Mouse (Mus musculus): ENCODE measurements around the gene Nipa1. TPM values are rescaled to one million over a fixed set of nuclear protein-coding genes. Genes with fewer than 3 reads are reported as not detected.

The Nipa1 gene
- polyA plus RNA-seq, 1 experiment: 12.2 TPM

DNA sequence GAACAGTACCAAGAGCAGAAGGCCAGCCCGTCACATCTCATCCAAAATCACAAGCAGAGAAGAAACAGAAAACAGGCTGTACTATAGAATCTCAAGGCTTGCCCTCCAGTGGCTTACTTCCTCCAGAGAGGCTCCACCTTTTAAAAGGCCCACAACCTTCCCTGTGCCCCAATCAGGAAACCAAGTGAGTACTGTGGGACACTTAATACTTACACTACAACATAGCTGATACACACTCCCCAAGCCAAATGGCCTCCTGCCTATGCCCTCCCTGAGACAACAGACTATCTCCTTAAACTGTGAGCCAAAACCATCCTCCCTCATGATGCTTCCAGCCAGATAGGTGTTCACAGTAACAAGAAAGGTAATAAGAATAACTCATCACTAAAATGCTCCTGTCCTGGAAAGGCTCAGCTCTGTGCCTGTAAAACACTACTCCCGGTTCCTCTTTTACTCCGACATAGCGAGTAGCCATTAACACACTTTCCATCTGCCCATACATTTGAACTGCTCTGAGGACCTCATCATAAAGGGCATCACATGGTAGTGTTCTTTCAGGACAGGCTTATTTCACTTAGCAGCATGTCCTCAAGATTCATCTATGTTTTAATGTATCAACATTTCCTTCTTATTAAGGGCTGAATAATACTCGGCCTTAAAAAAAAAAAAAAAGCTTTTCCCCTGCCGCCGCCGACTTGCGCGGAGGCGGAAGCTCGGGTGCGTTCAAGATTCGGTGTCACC is 6.3 kb downstream of the Nipa1 start:
- Histone ChIP-seq H3K27ac (ENCODE audit: insufficient read depth, low read length) (no peak overlapping the region), H3K4me3 (ENCODE audit: insufficient read depth, low read length) (no peak overlapping the region), H3K4me1 (ENCODE audit: control insufficient read depth, insufficient read depth, low read length) (no peaks in the 10 kb centered on the region)
- TF ChIP-seq POLR2A (IDR thresholded peaks at IDR 0.05; ENCODE audit: low read depth, low read length) (no peak), CTCF (IDR thresholded peaks at IDR 0.05; ENCODE audit: borderline replicate concordance, insufficient read depth, low read length) (no peak)

DNA sequence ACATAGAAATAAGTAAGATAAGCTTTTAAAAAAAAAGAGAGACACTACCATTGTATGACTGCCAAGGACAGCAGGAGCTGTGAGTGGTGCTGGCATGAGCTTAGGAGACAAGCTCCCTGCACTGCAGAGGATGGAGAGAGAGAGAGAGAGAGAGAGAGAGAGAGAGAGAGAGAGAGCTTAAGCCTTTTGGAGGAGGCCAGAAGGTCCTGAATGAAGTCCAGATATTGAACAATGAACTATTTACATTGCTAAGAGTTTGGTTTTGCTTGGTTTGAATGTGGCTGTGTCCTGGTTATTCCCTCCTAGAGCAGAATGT is 8.8 kb downstream of the Nipa1 start:
- Histone ChIP-seq H3K4me1 (ENCODE audit: control insufficient read depth, insufficient read depth, low read length) (no peaks in the 10 kb centered on the region), H3K4me3 (ENCODE audit: insufficient read depth, low read length) (no peak overlapping the region), H3K27ac (ENCODE audit: insufficient read depth, low read length) (no peak overlapping the region)
- TF ChIP-seq POLR2A (IDR thresholded peaks at IDR 0.05; ENCODE audit: low read depth, low read length) (no peak), CTCF (IDR thresholded peaks at IDR 0.05; ENCODE audit: borderline replicate concordance, insufficient read depth, low read length) (no peak)

DNA sequence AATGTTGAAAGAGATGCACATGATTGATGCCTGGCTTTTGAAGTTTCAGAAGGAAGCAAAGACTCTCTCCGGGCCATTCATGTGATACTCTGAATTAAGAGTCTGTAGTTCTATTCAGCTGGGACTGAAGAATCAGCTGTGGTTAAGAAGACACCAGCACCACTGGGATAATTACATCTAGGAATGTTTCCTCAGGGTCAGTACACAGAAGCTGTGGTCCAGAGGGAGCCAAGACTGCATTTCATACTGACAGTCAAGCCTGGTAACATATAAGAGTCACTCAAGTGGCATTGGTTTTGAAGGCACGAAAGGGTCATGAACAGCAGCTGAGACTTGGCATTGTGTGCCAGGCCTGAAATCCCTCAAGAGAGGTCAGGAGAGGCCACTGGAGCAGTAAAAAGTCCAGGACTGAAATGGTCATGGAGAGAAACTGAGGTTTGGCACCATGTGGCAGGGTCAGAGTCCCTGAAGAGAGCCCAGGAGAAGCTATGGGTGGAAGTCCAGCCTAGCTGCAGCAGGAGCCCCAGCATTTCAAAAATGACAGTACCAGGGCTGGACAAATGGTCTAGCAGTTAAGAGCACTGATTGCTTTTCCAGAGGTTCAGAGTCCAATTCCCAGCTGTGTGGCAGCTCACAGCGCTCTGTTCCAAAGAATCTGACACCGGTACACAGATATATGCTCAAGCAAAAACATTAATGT is 9.3 kb downstream of the Nipa1 start:
- Histone ChIP-seq H3K4me1 (ENCODE audit: control insufficient read depth, insufficient read depth, low read length) (no peaks in the 10 kb centered on the region), H3K27ac (ENCODE audit: insufficient read depth, low read length) (no peak overlapping the region), H3K4me3 (ENCODE audit: insufficient read depth, low read length) (no peak overlapping the region)
- no peak for TF ChIP-seq POLR2A (IDR thresholded peaks at IDR 0.05; ENCODE audit: low read depth, low read length)

DNA sequence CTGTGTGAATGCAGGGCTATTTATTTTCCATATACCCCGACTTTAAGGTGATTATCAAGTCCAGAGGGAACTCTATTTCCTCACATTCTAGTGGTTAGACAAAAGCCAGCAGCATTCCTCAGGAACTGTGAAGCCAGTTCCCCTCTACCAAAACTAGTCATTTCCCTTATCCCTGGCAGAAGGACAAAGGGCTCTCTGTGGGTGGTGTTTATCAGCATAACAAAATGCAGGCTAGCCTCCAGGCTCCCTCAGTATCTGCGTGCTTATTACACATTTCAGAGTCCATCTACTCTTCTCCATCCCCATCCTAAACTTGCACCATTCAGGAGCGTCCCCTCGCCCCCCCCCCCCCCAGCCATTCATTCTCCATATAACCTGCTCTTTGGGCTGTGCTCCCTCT is 20.8 kb downstream of the Nipa1 start:
- H3K4me3 ChIP-seq (ENCODE audit: insufficient read depth, low read length): no peak overlapping the region
- H3K27ac ChIP-seq (ENCODE audit: insufficient read depth, low read length): no peak overlapping the region
- TF ChIP-seq CTCF (IDR thresholded peaks at IDR 0.05; ENCODE audit: borderline replicate concordance, insufficient read depth, low read length) (no peak), POLR2A (IDR thresholded peaks at IDR 0.05; ENCODE audit: low read depth, low read length) (no peak)
- 0 out of 2 replicates have a peak, but pooled peaks cover 2% of the 10 kb centered on the region for H3K4me1 ChIP-seq (ENCODE audit: control insufficient read depth, insufficient read depth, low read length)

DNA sequence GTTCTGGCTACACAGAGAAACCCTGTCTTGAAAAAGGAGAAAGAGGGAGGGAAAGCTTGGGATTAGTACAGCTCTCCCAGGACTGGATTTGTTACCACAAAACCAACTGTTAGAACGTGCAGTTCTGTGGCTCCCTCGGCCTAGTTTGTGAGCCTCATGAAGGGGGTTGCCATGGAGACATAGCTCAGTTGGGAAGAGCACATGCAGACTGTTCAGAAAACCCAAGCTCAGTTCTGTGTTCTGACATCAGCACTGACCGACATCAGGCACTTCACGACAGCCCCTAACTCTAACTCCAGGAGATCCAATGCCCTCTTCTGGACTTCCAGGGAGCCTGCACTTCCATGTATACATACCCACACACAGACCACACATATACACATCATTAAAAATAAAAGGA is 24.7 kb downstream of the Nipa1 start:
- Histone ChIP-seq H3K4me1 (ENCODE audit: control insufficient read depth, insufficient read depth, low read length) (0 out of 2 replicates have a peak, but pooled peaks cover 2% of the 10 kb centered on the region), H3K27ac (ENCODE audit: insufficient read depth, low read length) (no peak overlapping the region), H3K4me3 (ENCODE audit: insufficient read depth, low read length) (no peak overlapping the region)
- no peak for TF ChIP-seq CTCF (IDR thresholded peaks at IDR 0.05; ENCODE audit: borderline replicate concordance, insufficient read depth, low read length)
- TF ChIP-seq POLR2A (IDR thresholded peaks at IDR 0.05; ENCODE audit: low read depth, low read length): no peak

DNA sequence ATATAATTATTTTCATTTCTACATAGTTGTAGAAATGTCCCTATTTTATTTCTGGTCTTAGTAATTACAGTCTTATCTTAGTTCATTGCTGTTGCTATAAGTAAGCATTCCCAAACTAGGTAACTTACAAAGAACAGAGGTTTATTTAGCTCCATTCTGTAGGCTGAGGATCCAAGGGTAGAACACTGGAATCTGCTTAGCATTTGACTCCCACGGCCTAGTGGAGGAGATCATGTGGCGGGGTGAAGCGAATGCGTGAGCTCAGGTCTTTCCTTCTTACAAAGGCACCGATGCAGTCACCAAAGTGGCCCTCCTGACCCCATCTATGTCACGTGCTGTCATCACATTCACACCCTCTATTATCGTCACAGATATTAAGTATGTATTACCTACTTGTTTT is 27.9 kb downstream of the Nipa1 start:
- no peak overlapping the region for H3K4me3 ChIP-seq (ENCODE audit: insufficient read depth, low read length)
- TF ChIP-seq POLR2A (IDR thresholded peaks at IDR 0.05; ENCODE audit: low read depth, low read length) (no peak), CTCF (IDR thresholded peaks at IDR 0.05; ENCODE audit: borderline replicate concordance, insufficient read depth, low read length) (no peak)

DNA sequence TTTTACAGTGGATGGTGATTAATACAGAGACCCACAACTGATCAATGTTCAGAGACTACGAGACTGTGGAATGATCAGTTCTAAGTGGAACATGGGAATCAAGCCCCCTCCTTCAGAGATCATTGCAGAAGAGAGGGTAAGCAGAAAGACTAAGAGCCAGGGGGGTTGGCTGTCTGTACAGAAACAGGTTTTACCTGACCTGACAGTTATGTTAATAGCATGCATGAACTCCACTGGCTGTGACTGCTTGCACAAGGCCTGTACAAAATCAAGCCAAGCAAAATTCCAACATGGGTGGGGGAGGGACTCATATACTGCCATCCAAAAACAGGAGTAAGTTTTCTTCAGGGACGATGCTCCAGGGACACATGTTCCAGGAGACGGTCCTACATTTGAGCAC is 28.6 kb downstream of the Nipa1 start:
- no peak for TF ChIP-seq CTCF (IDR thresholded peaks at IDR 0.05; ENCODE audit: borderline replicate concordance, insufficient read depth, low read length)
- TF ChIP-seq POLR2A (IDR thresholded peaks at IDR 0.05; ENCODE audit: low read depth, low read length): no peak
- H3K27ac ChIP-seq (ENCODE audit: insufficient read depth, low read length): no peak overlapping the region
- H3K4me1 ChIP-seq (ENCODE audit: control insufficient read depth, insufficient read depth, low read length): no peaks in the 10 kb centered on the region; the same call in 1 of the 2 replicates
- H3K4me3 ChIP-seq (ENCODE audit: insufficient read depth, low read length): no peak overlapping the region

More for the DNA sequence above, 27.9 kb downstream of the Nipa1 start:
- H3K27ac ChIP-seq (ENCODE audit: insufficient read depth, low read length): no peak overlapping the region
- H3K4me1 ChIP-seq (ENCODE audit: control insufficient read depth, insufficient read depth, low read length): no peaks in the 10 kb centered on the region

DNA sequence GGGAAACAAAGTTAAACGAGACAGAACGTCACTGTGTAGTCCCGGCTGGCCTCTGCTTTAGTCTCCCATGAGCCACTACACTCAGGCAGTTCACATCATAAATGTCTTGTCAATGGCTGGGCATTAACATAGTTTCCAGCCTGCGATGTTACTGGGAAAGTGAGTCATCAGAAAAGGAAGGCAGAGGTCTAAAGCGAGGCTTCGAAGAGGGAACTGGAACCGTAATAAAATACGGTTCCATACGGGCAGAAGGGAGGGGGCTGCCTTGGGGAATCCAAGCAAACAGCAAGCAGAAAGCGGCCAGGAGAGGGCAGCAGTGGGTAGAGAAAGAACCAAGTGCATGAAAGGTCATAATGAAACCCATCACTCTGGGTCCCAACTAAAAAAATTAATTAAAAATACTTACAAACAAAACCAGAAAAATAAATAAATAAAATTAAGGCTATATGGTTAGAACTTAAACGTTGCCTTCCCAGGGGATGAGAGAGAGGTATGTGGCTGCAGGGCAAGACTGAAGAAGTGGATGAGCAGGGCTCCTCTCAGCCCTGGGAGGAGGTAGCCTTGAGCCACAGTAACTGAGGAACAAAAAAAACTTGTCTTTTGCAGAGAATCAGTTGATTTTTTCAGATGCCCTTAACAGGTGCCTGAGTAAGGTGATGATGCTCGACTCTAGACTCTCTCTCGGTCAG is 33.1 kb downstream of the Nipa1 start:
- no peaks in the 10 kb centered on the region; the same call in 1 of the 2 replicates for H3K4me1 ChIP-seq (ENCODE audit: control insufficient read depth, insufficient read depth, low read length)
- no peak overlapping the region for H3K4me3 ChIP-seq (ENCODE audit: insufficient read depth, low read length)
- H3K27ac ChIP-seq (ENCODE audit: insufficient read depth, low read length): no peak overlapping the region
- TF ChIP-seq CTCF (IDR thresholded peaks at IDR 0.05; ENCODE audit: borderline replicate concordance, insufficient read depth, low read length) (peak; percentile 51; the same call in 1 of the 2 replicates), POLR2A (IDR thresholded peaks at IDR 0.05; ENCODE audit: low read depth, low read length) (no peak)

DNA sequence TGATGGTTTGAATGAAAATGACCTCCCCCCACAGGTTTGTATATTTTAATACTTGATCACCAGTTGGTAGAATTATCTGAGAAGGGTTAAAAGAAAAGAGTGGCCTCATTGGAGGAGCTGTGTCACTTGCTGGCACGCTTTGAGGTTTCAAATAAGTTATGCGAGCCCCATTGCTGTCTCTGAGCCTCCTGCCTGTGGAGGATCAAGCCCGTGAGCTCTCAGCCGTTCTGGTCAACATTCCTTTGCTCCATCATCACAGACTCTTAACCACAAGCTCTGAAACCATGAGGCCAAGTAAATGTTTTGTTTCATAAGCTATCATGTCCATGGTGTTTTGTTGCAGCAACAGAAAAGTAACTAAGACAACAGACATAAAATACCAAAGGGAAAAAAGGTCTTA is 35.0 kb downstream of the Nipa1 start:
- TF ChIP-seq POLR2A (IDR thresholded peaks at IDR 0.05; ENCODE audit: low read depth, low read length) (no peak), CTCF (IDR thresholded peaks at IDR 0.05; ENCODE audit: borderline replicate concordance, insufficient read depth, low read length) (no peak)
- Histone ChIP-seq H3K4me3 (ENCODE audit: insufficient read depth, low read length) (no peak overlapping the region), H3K4me1 (ENCODE audit: control insufficient read depth, insufficient read depth, low read length) (no peaks in the 10 kb centered on the region; the same call in 1 of the 2 replicates), H3K27ac (ENCODE audit: insufficient read depth, low read length) (no peak overlapping the region)

DNA sequence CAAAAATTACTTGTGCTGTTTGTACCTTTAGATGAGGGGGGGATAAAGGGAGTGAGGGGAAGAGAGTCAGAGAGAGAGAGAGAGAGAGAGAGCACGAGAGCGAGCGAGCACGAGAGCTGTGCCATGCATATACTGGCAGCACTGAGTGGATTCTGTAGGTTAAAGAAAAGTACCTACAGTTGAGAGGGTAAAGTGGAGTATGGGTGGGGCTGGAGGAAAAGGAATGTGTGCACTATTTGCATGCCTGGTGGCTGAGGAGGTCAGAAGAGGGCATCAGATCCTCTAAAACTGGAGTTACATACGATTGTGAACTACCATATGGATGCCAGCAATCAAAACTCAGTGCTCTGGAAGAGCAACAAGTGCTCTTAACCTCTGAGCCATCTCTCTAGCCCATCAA is 36.6 kb downstream of the Nipa1 start:
- Histone ChIP-seq H3K4me1 (ENCODE audit: control insufficient read depth, insufficient read depth, low read length) (no peaks in the 10 kb centered on the region; the same call in 1 of the 2 replicates), H3K4me3 (ENCODE audit: insufficient read depth, low read length) (no peak overlapping the region), H3K27ac (ENCODE audit: insufficient read depth, low read length) (no peak overlapping the region)
- TF ChIP-seq POLR2A (IDR thresholded peaks at IDR 0.05; ENCODE audit: low read depth, low read length) (no peak), CTCF (IDR thresholded peaks at IDR 0.05; ENCODE audit: borderline replicate concordance, insufficient read depth, low read length) (no peak)

Data from embryonic fibroblast, embryonic 13.5 days (primary cell).